Mouse (Mus musculus) embryonic facial prominence, embryonic 11.5 days (tissue): ENCODE data around the gene Ing4. TPM values are rescaled to one million over a fixed set of nuclear protein-coding genes. Genes with fewer than 3 reads are reported as not detected.

ENCODE experiments used
- ATAC-seq: fragments of 200-750 bp; cut with Nextera tagmentation; replicated peaks from 2 replicates; pipeline ENCODE4 v1.8.0; 2017; ENCODE audit warnings: low read depth; ENCODE audit not compliant: insufficient number of reproducible peaks, low FRiP score, low TSS enrichment
- DNase-seq: peaks from one replicate; pipeline ENCODE4 v3.0.0-alpha.2; 2015; ENCODE audit warnings: low spot score
- H3K27ac ChIP-seq: fragments of 300-500 bp; sonication (generic); replicated peaks from 2 replicates; pipeline ENCODE4 v1.5.1; 2014; ENCODE audit warnings: mild to moderate bottlenecking, low read depth, low read length, control low read depth
- H3K27me3 ChIP-seq: fragments of 300-500 bp; sonication (generic); 2 replicates; pipeline ENCODE4 v1.6.1; 2014; ENCODE audit warnings: mild to moderate bottlenecking, low read length, moderate library complexity, mixed read lengths; ENCODE audit not compliant: control insufficient read depth, insufficient read depth
- H3K36me3 ChIP-seq: fragments of 300-500 bp; sonication (generic); replicated peaks from 2 replicates; pipeline ENCODE4 v1.6.1; 2014; ENCODE audit warnings: low read depth, mild to moderate bottlenecking, low read length, moderate library complexity, mixed read lengths; ENCODE audit not compliant: control insufficient read depth, insufficient read depth
- H3K4me1 ChIP-seq: fragments of 300-500 bp; sonication (generic); 2 replicates; pipeline ENCODE4 v1.6.1; 2014; ENCODE audit warnings: low read length, mixed read lengths; ENCODE audit not compliant: control insufficient read depth, insufficient read depth
- H3K4me2 ChIP-seq: fragments of 300-500 bp; sonication (generic); 2 replicates; pipeline ENCODE4 v1.6.1; 2014; ENCODE audit warnings: low read depth, mild to moderate bottlenecking, control low read depth, low read length, moderate library complexity
- H3K4me3 ChIP-seq: fragments of 300-500 bp; sonication (generic); 2 replicates; pipeline ENCODE4 v1.5.1; 2014; ENCODE audit warnings: low read depth, low read length, control low read depth
- H3K9ac ChIP-seq: fragments of 300-500 bp; sonication (generic); replicated peaks from 2 replicates; pipeline ENCODE4 v1.6.1; 2014; ENCODE audit warnings: mild to moderate bottlenecking, control low read depth, low read length
- H3K9me3 ChIP-seq: fragments of 300-500 bp; sonication (generic); replicated peaks from 2 replicates; pipeline ENCODE4 v1.6.1; 2016; ENCODE audit warnings: mild to moderate bottlenecking, low read length, inconsistent platforms, mixed read lengths; ENCODE audit not compliant: control insufficient read depth
- whole genome bisulfite sequencing: fragments of 180-500 bp; shearing (Covaris S2); extraction: QIAGEN DNeasy Blood & Tissue Kit; methylation state at CpG from one replicate; pipeline ENCODE4 v1.1.7; 2014; 5-methylcytosine and 5-hydroxymethylcytosine counted together
- polyA plus RNA-seq: library from polyadenylated mRNA; unstranded; fragments of >200 nt; fragmentation: Nextera tagmentation; extraction: Ambion mirVana; gene quantifications from 2 replicates; pipeline ENCODE4 v1.2.1, GENCODE M21; 2014

Gene Ing4
- polyA plus RNA-seq, 1 experiment from 2014 or later: 145 TPM

DNA sequence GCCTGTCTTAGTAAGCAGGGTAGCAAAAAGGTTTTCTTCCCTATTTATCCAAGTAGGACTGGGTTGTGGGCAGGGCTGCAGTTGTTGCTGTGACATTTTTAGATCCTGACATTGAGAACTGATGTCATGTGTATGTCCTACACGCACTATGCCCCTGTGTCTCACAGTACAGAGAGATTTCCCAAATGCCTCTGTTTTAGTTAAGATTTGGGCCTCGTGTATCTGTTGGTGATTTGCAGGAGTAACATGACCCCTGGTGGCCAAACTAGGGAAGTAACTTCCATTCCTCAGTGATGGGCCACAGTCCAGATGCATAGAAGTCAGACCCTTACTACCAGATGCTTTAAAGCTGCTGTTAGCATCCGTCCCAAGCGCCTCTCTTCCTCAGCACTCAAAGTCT is 44.9 kb downstream of the Ing4 start:
- no peak overlapping the region for H3K4me2 ChIP-seq
- H3K9me3 ChIP-seq: no peaks in the 10 kb centered on the region
- no peak overlapping the region for H3K9ac ChIP-seq
- H3K27me3 ChIP-seq: no peaks in the 10 kb centered on the region
- H3K36me3 ChIP-seq: no peaks in the 10 kb centered on the region
- ATAC-seq: no peak
- no peak overlapping the region for H3K4me3 ChIP-seq
- H3K4me1 ChIP-seq: peaks cover under 1% of the 10 kb centered on the region
- 7% methylated on average over 4 of the region's 4 CpGs for WGBS
- H3K27ac ChIP-seq: no peak overlapping the region
- peak; percentile 86 for DNase-seq

DNA sequence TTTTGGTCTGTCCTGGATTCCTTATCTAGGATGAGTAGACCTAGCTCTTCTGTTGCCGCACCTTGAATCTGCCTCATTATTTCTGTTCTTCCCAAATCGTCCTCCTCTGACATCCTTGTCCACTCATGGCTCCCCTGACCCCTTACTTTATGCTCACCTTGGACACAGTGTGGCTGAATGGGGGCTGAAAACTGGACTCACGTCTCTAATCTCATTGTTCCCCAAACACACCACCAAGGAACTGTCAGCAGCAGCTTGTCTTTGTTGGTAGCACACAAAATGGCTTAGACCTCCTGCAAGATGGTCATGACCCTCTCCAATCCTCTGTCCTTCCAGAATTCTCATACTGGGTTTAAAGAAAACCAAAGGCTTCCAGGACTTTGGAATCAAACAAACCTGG is 48.4 kb downstream of the Ing4 start:
- Histone ChIP-seq H3K27ac (0 out of 2 replicates have a peak overlapping the region, but pooled peaks have one; percentile 78), H3K36me3 (no peaks in the 10 kb centered on the region), H3K4me3 (no peak overlapping the region), H3K4me2 (no peak overlapping the region), H3K4me1 (peaks cover 3% of the 10 kb centered on the region), H3K9ac (no peak overlapping the region), H3K9me3 (no peaks in the 10 kb centered on the region), H3K27me3 (no peaks in the 10 kb centered on the region)
- DNase-seq: no peak
- 85% methylated on average over 3 of the region's 3 CpGs for WGBS
- no peak for ATAC-seq

DNA sequence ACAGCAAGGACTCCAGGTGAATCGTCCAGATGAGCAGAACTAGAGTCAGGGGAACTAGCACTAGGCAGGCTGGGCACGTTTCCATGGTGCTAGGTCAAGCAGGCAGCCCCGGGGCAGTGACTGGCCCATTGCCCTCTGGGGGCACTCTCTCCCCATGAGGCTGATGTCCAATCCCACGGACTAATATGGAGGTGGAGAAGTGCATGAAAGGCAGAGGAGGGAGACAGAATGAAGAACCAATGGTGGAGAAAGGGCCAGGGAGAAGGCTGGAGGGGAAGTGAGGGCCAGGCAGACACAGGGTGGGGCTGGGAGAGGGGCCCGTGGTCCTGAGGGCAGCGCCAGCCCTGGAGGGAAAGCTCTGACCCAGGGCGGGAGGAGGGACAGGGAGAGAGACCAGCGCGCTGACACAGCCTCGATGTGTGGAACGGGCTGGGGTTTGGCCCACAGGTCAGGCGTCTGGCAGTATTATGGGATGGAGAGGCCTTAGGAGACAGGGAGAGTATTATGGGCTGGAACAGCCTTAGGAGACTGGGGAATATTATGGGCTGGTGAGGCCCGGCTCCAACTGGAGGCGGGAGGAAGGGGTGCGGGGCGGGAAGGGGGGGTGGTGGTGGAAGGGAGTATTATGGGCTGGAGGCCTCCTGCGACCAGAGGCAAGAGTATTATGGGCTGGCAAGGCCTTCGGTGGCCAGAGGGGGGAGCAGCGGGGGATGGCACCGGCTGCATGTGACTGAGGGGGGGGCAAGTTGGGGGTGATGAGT is 49.2 kb downstream of the Ing4 start:
- 1% methylated on average over 16 of the region's 20 CpGs for WGBS
- H3K4me2 ChIP-seq: 0 out of 2 replicates have a peak overlapping the region, but pooled peaks have one; percentile 3
- ATAC-seq: peak; percentile 85

DNA sequence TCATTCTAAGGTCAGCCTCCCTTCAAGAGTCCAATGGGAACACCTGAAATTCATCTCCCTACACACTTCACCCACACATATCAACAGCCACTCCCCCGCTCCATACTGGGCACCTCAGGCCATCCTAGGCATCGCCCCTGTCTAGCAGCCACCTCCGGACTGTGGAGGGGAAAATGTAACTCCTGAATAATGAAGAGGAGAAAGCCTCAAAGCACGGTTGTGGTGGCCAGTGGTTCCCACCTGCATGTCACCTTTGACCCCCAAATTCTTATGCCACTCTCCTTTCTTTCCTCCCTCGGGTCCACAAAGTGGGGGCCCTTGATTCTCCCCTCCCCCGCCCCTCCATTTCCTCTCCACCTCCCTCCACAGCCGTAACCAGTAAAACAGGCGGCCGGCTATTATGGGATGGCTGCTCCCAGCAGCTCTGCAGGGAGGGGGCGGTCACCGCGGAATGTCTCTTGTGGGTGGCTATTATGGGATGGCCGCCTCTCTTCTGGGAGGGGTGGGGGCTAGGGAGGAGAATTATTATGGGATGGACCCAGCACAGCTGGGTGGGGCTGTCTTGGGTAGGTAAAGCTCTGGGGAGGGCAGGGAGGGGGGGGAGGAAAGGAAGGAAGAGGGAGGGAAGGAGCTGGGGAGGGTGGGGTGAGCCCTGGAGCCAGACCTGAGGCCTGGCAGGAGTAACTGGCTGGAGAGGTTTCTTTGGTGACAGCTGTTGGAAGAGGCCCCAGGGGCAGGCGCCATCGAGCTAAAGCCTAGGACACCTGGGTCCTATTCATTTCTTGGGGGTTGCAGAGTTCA is 50.2 kb downstream of the Ing4 start:
- WGBS: 2% methylated on average over 15 of the region's 15 CpGs

More for the DNA sequence above, 49.2 kb downstream of the Ing4 start:
- Histone ChIP-seq H3K9me3 (no peaks in the 10 kb centered on the region), H3K36me3 (no peaks in the 10 kb centered on the region), H3K4me1 (peaks cover 3% of the 10 kb centered on the region), H3K4me3 (no peak overlapping the region), H3K27me3 (no peaks in the 10 kb centered on the region), H3K27ac (peak overlapping the region; percentile 78), H3K9ac (peak overlapping the region; percentile 23)
- peak; percentile 92 for DNase-seq

DNA sequence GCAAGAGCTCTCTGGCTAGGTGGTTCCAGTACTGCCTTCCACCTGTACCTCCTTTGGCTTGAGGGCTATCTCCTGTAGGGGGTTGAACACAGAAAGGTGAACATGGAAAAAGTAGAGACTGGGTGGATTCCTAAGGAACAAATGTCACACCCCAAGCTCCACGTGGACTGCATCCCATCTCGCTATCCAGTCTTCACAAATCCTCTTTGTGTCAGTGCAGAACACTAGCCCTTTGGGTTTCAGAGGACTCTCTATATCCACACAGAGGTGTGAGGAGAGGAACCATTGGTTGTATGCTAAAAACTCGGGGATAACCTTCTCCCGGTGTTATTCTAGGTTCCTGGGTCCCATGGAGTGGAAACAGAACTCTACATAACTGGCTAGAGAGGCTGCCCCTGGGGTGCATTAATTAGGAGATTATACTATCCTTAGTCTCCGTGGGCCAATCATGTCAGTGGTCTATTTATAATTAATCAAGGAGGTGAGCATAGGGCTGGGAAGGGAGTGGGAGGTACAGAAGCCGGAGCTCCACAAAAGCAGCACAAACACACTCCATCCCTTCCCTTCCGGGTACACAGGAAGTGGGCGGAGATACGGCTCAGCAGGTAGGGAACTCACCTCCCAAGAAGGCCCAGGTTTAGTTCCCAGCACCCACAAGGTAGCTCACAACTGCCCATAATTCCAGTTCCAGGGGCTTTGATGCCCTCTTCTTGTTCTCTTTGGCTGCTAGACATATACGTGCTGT is 51.0 kb downstream of the Ing4 start:
- no peaks in the 10 kb centered on the region for H3K36me3 ChIP-seq
- peak overlapping the region; percentile 78 for H3K27ac ChIP-seq
- peak overlapping the region; percentile 38 for H3K4me2 ChIP-seq
- no peaks in the 10 kb centered on the region for H3K27me3 ChIP-seq
- H3K4me1 ChIP-seq: peaks cover 3% of the 10 kb centered on the region
- no peaks in the 10 kb centered on the region for H3K9me3 ChIP-seq
- no peak for DNase-seq
- H3K9ac ChIP-seq: peak overlapping the region; percentile 15; the same call in 1 of the 2 replicates
- no peak overlapping the region for H3K4me3 ChIP-seq
- no peak for ATAC-seq
- 60% methylated on average over 10 of the region's 10 CpGs for WGBS

More for the DNA sequence above, 50.2 kb downstream of the Ing4 start:
- peak overlapping the region; percentile 38 for H3K4me2 ChIP-seq
- peak overlapping the region; percentile 58 for H3K9ac ChIP-seq
- H3K9me3 ChIP-seq: no peaks in the 10 kb centered on the region
- DNase-seq (peak; percentile 84), ATAC-seq (peak; percentile 72)
- H3K4me3 ChIP-seq: no peak overlapping the region
- H3K36me3 ChIP-seq: no peaks in the 10 kb centered on the region
- H3K27ac ChIP-seq: peak overlapping the region; percentile 78
- peaks cover 3% of the 10 kb centered on the region for H3K4me1 ChIP-seq
- no peaks in the 10 kb centered on the region for H3K27me3 ChIP-seq

DNA sequence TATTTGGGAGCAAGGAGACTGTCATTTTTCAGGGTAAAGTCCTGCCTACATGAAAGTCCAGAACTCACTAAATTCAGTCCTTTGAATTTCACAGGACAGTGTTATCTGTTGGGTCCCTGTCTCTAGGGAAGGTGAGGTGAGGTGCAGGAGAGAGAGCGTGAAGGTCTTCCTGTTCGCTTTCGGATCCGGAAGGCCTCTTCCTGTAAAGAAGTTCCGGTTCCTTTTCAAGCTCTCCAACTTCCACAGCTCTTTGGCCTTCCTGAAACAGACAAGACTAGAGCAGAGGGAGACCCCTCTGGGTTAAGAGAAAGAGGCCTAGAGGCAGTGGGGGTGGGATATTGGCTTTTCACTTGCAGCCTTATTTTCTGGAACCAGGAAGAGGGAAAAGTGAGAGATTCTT is 52.8 kb downstream of the Ing4 start:
- Histone ChIP-seq H3K4me2 (no peak overlapping the region), H3K9me3 (no peaks in the 10 kb centered on the region), H3K27ac (no peak overlapping the region), H3K4me1 (peaks cover 3% of the 10 kb centered on the region), H3K4me3 (no peak overlapping the region), H3K9ac (no peak overlapping the region), H3K27me3 (no peaks in the 10 kb centered on the region), H3K36me3 (no peaks in the 10 kb centered on the region)
- no peak for ATAC-seq
- no peak for DNase-seq
- WGBS: 80% methylated on average over 5 of the region's 5 CpGs

DNA sequence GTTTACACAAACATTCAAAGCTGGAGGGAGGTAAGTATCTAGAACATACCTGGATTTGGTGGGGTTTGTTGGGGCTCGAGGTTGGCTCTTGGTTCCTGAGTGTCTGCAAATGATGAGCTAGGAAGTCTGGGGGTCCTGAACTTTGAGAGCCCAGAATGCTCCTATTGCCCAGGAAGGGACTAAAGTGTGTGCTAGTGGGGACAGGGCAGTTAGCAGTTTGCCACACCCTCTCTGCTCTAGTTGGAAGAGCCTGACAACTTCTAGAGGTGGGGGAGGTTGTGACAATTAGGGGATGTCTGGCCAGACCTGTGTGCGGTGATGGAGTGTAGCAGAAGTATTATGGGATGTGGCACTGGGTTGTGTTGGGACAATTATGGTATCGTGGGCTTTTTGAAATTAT is 55.3 kb downstream of the Ing4 start:
- no peak overlapping the region for H3K4me3 ChIP-seq
- peaks cover 16% of the 10 kb centered on the region for H3K4me1 ChIP-seq
- no peak for DNase-seq
- no peak overlapping the region for H3K9ac ChIP-seq
- no peak overlapping the region; the same call in 1 of the 2 replicates for H3K27ac ChIP-seq
- no peak overlapping the region for H3K4me2 ChIP-seq
- no peak for ATAC-seq
- H3K27me3 ChIP-seq: no peaks in the 10 kb centered on the region
- 75% methylated on average over 3 of the region's 3 CpGs for WGBS
- peaks cover 2% of the 10 kb centered on the region for H3K36me3 ChIP-seq
- H3K9me3 ChIP-seq: no peaks in the 10 kb centered on the region
